Mouse (Mus musculus) kidney, adult 2 months (tissue): ENCODE data around the gene Arhgap17.

Experiments
- CTCF ChIP-seq: fragments of 200-500 bp; conservative IDR thresholded peaks from 2 replicates; pipeline ENCODE4 v1.5.1; 2011; ENCODE audit warnings: low read depth, mild to moderate bottlenecking, control low read depth, low read length, moderate library complexity, mixed read lengths; ENCODE audit not compliant: insufficient read depth, insufficient read length
- POLR2A ChIP-seq: fragments of 200-500 bp; IDR thresholded peaks from one replicate; pipeline ENCODE4 v1.6.1; 2011; ENCODE audit warnings: low read depth, low read length, control low read depth

GRCm38 (mm10) chr7:123385693-123386407, 16.1 kb upstream of the Arhgap17 start:
- TF ChIP-seq CTCF = no peak
- TF ChIP-seq POLR2A = no peak
